Comparison of ENCODE assay signal across 33 mouse cellular contexts in genomic region chr11:102566290-102566689, GRCm38 (mm10). TPM values are rescaled to one million over a fixed set of nuclear protein-coding genes. Genes with fewer than 3 reads are reported as not detected.
"Had no signal": no experiment of that assay in that cellular context is flagged by ENCODE, and none has a peak within 500 bp of the region (broad histone marks: within the 10 kb centered on the region; RNA-seq: fewer than 3 reads in every experiment).

No protein-coding gene starts in this region.

- H3K36me3 ChIP-seq: heart, embryonic 10.5 days; heart, embryonic 12.5 days; heart, embryonic 15.5 days; hindbrain, embryonic 10.5 days; hindbrain, embryonic 12.5 days; hindbrain, embryonic 13.5 days; hindbrain, embryonic 15.5 days; intestine, embryonic 15.5 days; kidney, embryonic 15.5 days had no signal

- H3K4me3 ChIP-seq: heart, embryonic 10.5 days; heart, embryonic 12.5 days; heart, embryonic 15.5 days; hindbrain, embryonic 10.5 days; hindbrain, embryonic 12.5 days; hindbrain, embryonic 13.5 days; hindbrain, embryonic 15.5 days; intestine, embryonic 15.5 days; kidney, embryonic 15.5 days; layer of hippocampus, adult 2 months had no signal

- H3K9me3 ChIP-seq: heart, embryonic 10.5 days; heart, embryonic 12.5 days; heart, embryonic 15.5 days; hindbrain, embryonic 10.5 days; hindbrain, embryonic 12.5 days; hindbrain, embryonic 13.5 days; hindbrain, embryonic 15.5 days; intestine, embryonic 15.5 days; kidney, embryonic 15.5 days had no signal

- DNase-seq: heart, postnatal 10 days; heart, postnatal 14 days; heart, postnatal 36 days; heart, postnatal 4 days; kidney, adult 11 months; kidney, adult 18-20 months; kidney, adult 2 months; kidney, adult 8-10 months; kidney, adult 9 months; kidney, postnatal 10 days; kidney, postnatal 14 days; kidney, postnatal 36 days; kidney, postnatal 4 days; layer of hippocampus, adult 9-11 months; layer of hippocampus, postnatal 36 days had no signal

- H3K27ac ChIP-seq: hindbrain, embryonic 10.5 days; hindbrain, embryonic 12.5 days; hindbrain, embryonic 13.5 days; hindbrain, embryonic 14.5 days; hindbrain, embryonic 15.5 days; hindbrain, postnatal 0 days; intestine, embryonic 15.5 days; kidney, embryonic 15.5 days; kidney, postnatal 0 days; layer of hippocampus, adult 2 months had no signal

- H3K9ac ChIP-seq: heart, embryonic 12.5 days; heart, embryonic 15.5 days; hindbrain, embryonic 12.5 days; hindbrain, embryonic 13.5 days; hindbrain, embryonic 14.5 days; hindbrain, embryonic 15.5 days; intestine, embryonic 15.5 days; kidney, embryonic 15.5 days had no signal

- H3K4me2 ChIP-seq: hindbrain, embryonic 12.5 days; hindbrain, embryonic 13.5 days; hindbrain, embryonic 14.5 days; hindbrain, embryonic 15.5 days; intestine, embryonic 15.5 days; kidney, embryonic 15.5 days had no signal

- ATAC-seq: hindbrain, embryonic 16.5 days; hindbrain, postnatal 0 days; inflammation-experienced regulatory T-cells, adult 6 months; intestine, embryonic 15.5 days; intestine, embryonic 16.5 days; intestine, postnatal 0 days had no signal

- H3K4me1 ChIP-seq: hindbrain, embryonic 10.5 days; hindbrain, embryonic 12.5 days; hindbrain, embryonic 13.5 days; hindbrain, embryonic 15.5 days; intestine, embryonic 15.5 days; kidney, embryonic 15.5 days had no signal

- H3K27me3 ChIP-seq: heart, embryonic 12.5 days; heart, embryonic 15.5 days; hindbrain, embryonic 12.5 days; hindbrain, embryonic 13.5 days; hindbrain, embryonic 15.5 days; intestine, embryonic 15.5 days; kidney, embryonic 15.5 days had no signal

RNA-seq across cellular contexts. Expression of gene Gm11627, which starts 13.0 kb away (rescaled TPM):
- total RNA-seq: hematopoietic stem cell, adult 5-6 weeks; hindbrain, postnatal 0 days had no signal
- polyA plus RNA-seq: inflammation-experienced regulatory T-cells, adult 6 months had no signal

RNA-seq across cellular contexts. Expression of gene Fzd2, which starts 37.9 kb away (rescaled TPM):
- total RNA-seq: hematopoietic stem cell, adult 5-6 weeks had no signal
- polyA plus RNA-seq: inflammation-experienced regulatory T-cells, adult 6 months had no signal
